Mouse (Mus musculus): ENCODE measurements around the gene Htra3.

DNA sequence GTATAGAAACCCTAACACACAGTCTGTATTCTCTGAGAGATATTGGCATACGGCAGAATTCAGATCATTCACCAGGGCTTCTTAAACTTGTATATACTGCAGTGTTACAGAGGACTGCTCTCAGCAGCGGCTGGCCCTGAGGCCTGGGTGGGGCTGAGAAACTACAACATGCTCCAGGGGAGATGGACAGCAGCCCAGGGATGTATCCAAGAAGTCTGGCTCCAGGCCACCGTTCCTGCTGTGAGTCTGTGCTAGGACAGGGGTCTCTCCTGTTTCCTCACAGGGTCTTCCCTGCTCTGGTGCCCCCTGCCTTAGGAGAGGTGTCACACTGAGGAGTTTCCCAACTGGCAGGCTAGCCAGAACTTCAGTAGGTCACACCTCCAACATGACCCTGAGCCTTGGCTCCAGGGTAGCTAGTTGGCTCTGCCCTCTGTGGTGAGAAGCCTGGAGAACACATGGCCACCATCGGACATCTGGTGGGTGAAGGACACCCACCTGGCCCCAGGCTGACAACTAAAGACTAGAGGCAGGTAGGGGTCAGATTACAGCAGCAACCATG lies 23.1 kb upstream of the Htra3 start:
- TF ChIP-seq CTCF (IDR thresholded peaks at IDR 0.05; ENCODE audit: control insufficient read depth, insufficient read depth, low read length) (no peak), POLR2A (IDR thresholded peaks at IDR 0.05; ENCODE audit: borderline replicate concordance, control insufficient read depth, low read depth, low read length) (no peak)
